Mouse (Mus musculus): Measurements from ENCODE around the gene Grm1. TPM values are rescaled to one million over a fixed set of nuclear protein-coding genes. Genes with fewer than 3 reads are reported as not detected.

Gene Grm1
- polyA plus RNA-seq, 1 experiment from 2014 or later = 0.06 TPM

DNA sequence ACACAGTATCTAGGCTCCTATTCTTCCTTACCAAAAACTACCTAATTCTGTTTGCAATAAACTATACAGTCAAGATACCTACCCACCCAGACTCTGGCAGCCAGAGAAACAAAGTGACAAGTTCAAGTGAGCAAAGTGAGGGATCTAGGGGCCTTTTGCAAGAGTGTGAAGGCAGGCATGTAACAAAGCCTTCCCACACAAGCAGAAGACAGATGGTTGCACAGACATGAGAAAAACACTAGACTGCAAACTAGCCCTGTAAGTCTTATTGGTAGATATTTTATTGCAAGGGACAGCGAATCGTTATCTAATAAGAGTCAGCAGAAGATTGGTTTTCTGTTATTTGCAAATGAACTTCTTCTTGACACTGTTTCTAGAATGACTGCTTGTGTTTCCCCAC lies 134.6 kb downstream of the Grm1 start:
- Histone ChIP-seq H3K4me1 (no peaks in the 10 kb centered on the region), H3K27ac (no peak overlapping the region), H3K9me3 (replicated peaks) (no peaks in the 10 kb centered on the region), H3K27me3 (no peaks in the 10 kb centered on the region), H3K9ac (no peak overlapping the region), H3K36me3 (no peaks in the 10 kb centered on the region), H3K4me3 (replicated peaks) (no peak overlapping the region), H3K4me2 (no peak overlapping the region)
- WGBS = 91% methylated on average over 2 of the region's 2 CpGs
- no peak for ATAC-seq (replicated peaks; ENCODE audit: low FRiP score)

DNA sequence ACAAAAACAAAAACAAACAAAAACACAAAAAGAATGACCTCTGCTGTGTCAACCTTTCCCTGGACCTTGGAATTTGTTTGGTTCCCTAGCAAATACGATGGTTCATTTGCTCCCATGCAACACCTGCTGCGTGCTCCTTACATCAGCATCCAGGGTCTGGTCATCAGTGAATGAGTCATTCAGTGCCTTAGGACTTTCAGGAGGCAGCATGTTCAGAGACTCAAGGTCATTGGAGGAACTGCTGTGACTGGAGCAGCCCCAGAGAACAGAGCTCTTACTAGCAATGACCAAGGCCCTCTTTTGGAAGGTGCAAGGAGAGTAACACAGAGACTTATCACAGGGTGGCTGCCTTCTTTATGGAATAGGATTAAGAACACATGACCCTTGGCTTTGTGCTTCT lies 138.2 kb downstream of the Grm1 start:
- no peaks in the 10 kb centered on the region for H3K27me3 ChIP-seq
- H3K4me3 ChIP-seq (replicated peaks) = no peak overlapping the region
- no peaks in the 10 kb centered on the region for H3K4me1 ChIP-seq
- H3K4me2 ChIP-seq = no peak overlapping the region
- ATAC-seq (replicated peaks; ENCODE audit: low FRiP score) = no peak
- WGBS = 84% methylated on average over 2 of the region's 2 CpGs
- no peaks in the 10 kb centered on the region for H3K36me3 ChIP-seq
- no peak overlapping the region for H3K9ac ChIP-seq
- no peak overlapping the region for H3K27ac ChIP-seq
- no peaks in the 10 kb centered on the region for H3K9me3 ChIP-seq (replicated peaks)

DNA sequence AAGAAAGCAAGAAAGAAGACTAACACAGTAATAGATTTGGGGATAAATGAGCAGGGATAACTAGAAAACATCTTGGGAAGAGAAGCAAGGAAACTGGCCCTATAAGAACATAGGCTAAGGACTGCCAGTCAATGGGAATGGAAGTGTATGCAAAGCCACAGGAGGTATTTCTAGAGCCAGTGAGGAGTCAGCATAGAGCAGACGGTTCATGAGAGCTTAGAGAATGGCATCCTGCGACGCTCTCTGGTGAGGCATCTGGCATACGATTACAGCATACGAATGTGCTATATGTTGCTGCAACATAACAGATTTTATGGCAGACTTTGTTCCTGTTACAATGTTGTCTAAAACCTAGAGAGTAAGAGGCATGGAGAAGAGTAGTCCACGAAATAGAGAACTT lies 139.9 kb downstream of the Grm1 start:
- Histone ChIP-seq H3K4me3 (replicated peaks) (no peak overlapping the region), H3K4me1 (no peaks in the 10 kb centered on the region), H3K9me3 (replicated peaks) (no peaks in the 10 kb centered on the region), H3K4me2 (no peak overlapping the region), H3K9ac (no peak overlapping the region), H3K27ac (no peak overlapping the region), H3K27me3 (no peaks in the 10 kb centered on the region), H3K36me3 (no peaks in the 10 kb centered on the region)
- ATAC-seq (replicated peaks; ENCODE audit: low FRiP score) = no peak
- WGBS = 84% methylated on average over 6 of the region's 6 CpGs

DNA sequence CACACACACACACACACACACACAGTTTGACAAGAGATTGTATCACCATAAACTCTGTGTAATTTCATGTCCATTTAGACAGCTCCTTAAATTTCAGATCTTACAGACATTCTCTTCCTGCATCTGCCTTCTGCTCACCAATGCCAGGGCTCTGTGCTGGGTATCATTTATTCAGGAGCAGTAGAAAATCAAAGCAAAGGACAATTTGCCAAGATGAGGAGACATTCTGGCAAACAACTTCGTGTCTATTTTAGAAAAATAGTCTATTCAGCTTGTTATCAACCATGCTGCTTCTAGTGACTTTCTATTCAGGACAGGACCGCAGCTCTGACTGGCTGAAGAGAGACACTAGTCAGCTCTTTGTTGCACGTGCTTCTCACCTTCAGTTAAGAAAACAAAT lies 146.3 kb downstream of the Grm1 start:
- WGBS = 69% methylated on average over 3 of the region's 3 CpGs

DNA sequence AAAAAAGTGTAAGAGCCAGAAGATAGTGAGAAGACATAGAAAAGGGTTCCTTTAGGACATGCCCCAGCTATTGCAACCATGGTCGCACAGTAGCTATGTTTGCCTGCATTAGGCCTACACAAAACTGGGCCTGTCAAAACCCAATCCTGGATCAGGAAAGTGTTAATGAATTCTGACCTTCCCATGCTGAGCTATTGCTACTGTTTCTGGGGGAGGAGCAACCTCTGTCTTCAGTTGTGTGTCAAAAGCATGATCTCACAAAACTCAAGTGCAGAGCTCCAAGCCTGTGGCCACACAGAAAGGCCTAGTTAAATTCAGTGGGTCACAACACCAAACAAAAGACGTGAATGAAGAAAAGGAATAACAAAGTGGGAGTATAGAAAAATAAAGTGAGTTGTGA lies 152.5 kb downstream of the Grm1 start:
- Histone ChIP-seq H3K4me1 (no peaks in the 10 kb centered on the region), H3K27me3 (no peaks in the 10 kb centered on the region), H3K9ac (no peak overlapping the region), H3K9me3 (replicated peaks) (no peaks in the 10 kb centered on the region), H3K27ac (no peak overlapping the region), H3K4me2 (no peak overlapping the region), H3K4me3 (replicated peaks) (no peak overlapping the region), H3K36me3 (no peaks in the 10 kb centered on the region)
- ATAC-seq (replicated peaks; ENCODE audit: low FRiP score) = no peak
- 69% methylated on average over 2 of the region's 2 CpGs for WGBS

More for the DNA sequence above, 146.3 kb downstream of the Grm1 start:
- Histone ChIP-seq H3K4me1 (no peaks in the 10 kb centered on the region), H3K9me3 (replicated peaks) (no peaks in the 10 kb centered on the region), H3K27me3 (no peaks in the 10 kb centered on the region), H3K36me3 (no peaks in the 10 kb centered on the region), H3K4me2 (no peak overlapping the region), H3K4me3 (replicated peaks) (no peak overlapping the region), H3K9ac (no peak overlapping the region), H3K27ac (no peak overlapping the region)
- no peak for ATAC-seq (replicated peaks; ENCODE audit: low FRiP score)

DNA sequence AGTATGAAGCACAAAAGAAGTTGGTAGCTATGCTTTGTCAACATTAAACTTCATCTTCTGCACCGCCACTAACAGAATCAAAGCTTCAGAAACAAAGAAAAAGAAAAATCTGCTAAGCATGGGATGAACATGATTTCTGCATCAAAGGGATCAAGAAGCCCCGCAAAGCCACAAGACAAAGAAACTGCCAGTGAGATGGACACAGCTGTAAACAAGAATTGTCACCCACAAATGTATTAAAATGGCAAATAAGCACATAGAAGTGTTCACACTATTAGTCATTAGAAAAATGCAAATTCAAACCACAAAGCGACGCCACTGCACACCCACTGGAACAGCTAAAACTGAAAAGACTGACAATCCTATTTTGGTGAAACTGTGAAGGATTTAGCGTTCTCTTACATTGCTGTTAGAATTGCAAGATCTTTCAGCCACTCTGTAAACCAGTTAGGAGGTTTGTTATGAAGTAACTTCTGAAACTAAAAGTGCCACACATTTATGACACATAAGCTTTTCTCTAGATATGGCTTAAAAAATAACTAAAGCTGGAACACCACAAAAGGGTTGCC lies 153.3 kb downstream of the Grm1 start:
- no peaks in the 10 kb centered on the region for H3K9me3 ChIP-seq (replicated peaks)
- H3K36me3 ChIP-seq = no peaks in the 10 kb centered on the region
- H3K27me3 ChIP-seq = no peaks in the 10 kb centered on the region
- H3K4me1 ChIP-seq = no peaks in the 10 kb centered on the region
- H3K9ac ChIP-seq = no peak overlapping the region
- H3K27ac ChIP-seq = no peak overlapping the region
- no peak overlapping the region for H3K4me3 ChIP-seq (replicated peaks)
- no peak for ATAC-seq (replicated peaks; ENCODE audit: low FRiP score)
- no peak overlapping the region for H3K4me2 ChIP-seq
- WGBS = 90% methylated on average over 5 of the region's 5 CpGs

DNA sequence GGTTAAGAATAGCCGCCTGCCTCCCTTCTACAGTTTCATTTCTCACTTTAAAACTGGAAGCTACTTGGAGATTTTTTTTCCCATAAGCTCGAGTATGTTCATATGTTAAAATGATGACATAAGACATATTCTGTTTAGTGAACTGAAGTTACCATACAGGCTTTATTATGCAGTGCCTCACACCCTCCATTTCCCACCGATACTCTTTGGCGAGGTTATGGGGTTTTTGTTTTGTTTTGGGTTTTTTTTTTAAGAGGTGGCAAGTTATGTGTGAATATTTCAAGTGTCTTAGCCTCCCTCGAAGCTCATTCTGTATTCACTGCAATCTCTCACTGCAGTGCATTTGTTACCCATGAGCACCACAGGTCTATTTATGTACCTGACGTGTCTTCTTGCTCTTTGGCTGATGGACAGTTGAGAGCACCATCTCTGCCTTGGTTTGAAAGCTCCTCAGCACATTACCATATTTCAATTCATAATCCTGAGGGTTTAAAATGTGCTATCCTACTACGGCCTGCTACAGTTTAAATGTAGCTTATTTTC lies 164.2 kb downstream of the Grm1 start:
- no peak overlapping the region for H3K4me2 ChIP-seq
- ATAC-seq (replicated peaks; ENCODE audit: low FRiP score) = no peak
- no peaks in the 10 kb centered on the region for H3K9me3 ChIP-seq (replicated peaks)
- no peak overlapping the region for H3K4me3 ChIP-seq (replicated peaks)
- no peaks in the 10 kb centered on the region for H3K4me1 ChIP-seq
- no peak overlapping the region for H3K27ac ChIP-seq
- H3K27me3 ChIP-seq = no peaks in the 10 kb centered on the region
- H3K36me3 ChIP-seq = no peaks in the 10 kb centered on the region
- H3K9ac ChIP-seq = no peak overlapping the region
- WGBS = 81% methylated on average over 7 of the region's 7 CpGs

DNA sequence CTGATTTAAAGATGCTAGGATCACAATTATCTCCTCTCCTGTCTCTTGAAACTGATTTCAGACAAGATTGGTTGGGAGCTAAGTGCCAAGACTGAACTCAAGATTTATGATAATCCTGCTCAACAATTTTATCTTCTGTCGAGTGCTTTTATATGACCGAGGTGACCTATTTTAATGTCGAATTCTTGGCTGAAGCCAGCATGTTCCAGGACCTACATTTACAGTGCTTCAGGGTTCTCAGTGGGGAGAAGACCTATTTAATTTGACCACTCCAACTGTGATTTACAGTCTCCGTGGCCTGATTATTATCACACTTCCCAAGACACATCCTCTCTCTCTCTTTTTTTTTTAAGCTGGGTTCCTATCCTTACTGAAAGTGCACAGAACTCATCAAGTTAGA lies 168.5 kb downstream of the Grm1 start:
- H3K4me3 ChIP-seq (replicated peaks) = no peak overlapping the region
- no peak overlapping the region for H3K9ac ChIP-seq
- H3K4me2 ChIP-seq = no peak overlapping the region
- H3K36me3 ChIP-seq = no peaks in the 10 kb centered on the region
- no peaks in the 10 kb centered on the region for H3K9me3 ChIP-seq (replicated peaks)
- H3K4me1 ChIP-seq = no peaks in the 10 kb centered on the region
- no peak overlapping the region for H3K27ac ChIP-seq
- H3K27me3 ChIP-seq = no peaks in the 10 kb centered on the region
- 56% methylated on average over 4 of the region's 4 CpGs for WGBS
- ATAC-seq (replicated peaks; ENCODE audit: low FRiP score) = no peak

DNA sequence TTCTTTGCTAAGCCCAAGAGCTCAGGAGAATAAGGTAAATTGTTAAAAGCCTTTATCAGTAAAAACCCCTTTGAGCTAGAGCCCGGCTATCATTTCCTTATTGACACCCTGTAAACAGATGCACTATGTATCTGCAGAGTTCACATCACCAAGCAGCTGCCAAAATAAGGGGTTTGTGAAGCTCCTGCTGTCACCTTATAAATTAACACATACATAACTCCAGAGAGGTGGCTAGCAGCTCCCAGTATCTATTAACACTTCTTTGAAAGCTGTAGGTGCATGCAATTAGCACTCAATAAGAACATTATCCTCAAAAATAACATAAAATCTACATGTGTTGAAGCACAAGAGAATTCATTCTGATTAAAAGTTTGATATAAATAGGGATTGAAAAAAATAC lies 191.9 kb downstream of the Grm1 start:
- Histone ChIP-seq H3K4me3 (replicated peaks) (no peak overlapping the region), H3K9me3 (replicated peaks) (no peaks in the 10 kb centered on the region), H3K36me3 (no peaks in the 10 kb centered on the region), H3K4me1 (no peaks in the 10 kb centered on the region), H3K4me2 (no peak overlapping the region), H3K27ac (no peak overlapping the region), H3K27me3 (no peaks in the 10 kb centered on the region), H3K9ac (no peak overlapping the region)
- no peak for ATAC-seq (replicated peaks; ENCODE audit: low FRiP score)
- 70% methylated on average over 1 of the region's 1 CpGs for WGBS

DNA sequence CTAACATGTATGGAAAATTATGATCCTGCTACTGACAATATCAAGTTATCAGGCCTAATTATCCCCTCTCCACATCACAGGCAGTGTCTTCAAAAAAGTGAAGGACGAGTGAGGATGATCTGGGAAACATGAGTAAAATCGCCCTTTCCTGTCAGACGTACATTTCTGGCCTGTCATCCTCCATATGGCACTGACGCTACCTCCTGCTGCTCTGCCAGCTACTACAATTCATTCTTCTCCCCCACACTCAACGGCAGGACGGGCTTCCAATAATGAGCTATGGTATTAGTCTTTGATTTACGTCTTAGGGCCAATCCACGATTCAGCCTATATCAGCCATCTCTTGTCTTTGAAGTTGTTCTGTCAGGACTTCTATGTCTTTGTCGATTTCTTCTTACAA lies 193.6 kb downstream of the Grm1 start:
- Histone ChIP-seq H3K27me3 (no peaks in the 10 kb centered on the region), H3K4me1 (no peaks in the 10 kb centered on the region), H3K36me3 (no peaks in the 10 kb centered on the region), H3K9ac (no peak overlapping the region), H3K4me2 (no peak overlapping the region), H3K9me3 (replicated peaks) (no peaks in the 10 kb centered on the region), H3K27ac (no peak overlapping the region), H3K4me3 (replicated peaks) (no peak overlapping the region)
- no peak for ATAC-seq (replicated peaks; ENCODE audit: low FRiP score)
- 65% methylated on average over 9 of the region's 9 CpGs for WGBS

DNA sequence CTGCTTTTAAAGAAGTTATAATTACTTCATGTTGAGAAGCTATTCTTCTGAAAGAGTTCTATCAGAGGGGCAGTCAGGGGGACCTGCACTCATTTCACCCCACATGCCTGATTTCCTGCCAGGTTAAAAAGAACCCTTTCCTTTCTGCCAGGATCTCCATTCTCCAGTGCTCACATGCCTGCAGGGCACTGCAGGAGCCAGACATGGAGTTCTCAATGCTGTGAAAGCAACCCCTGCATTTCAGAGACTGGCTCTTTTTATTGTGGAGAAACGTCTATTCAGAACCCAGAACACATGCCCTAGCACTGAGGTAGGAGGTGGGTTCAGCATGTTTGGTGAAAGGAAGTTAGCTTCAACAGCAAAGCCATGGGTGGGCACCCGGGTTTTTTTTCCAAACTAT lies 197.2 kb downstream of the Grm1 start:
- H3K27me3 ChIP-seq = no peaks in the 10 kb centered on the region
- H3K9me3 ChIP-seq (replicated peaks) = no peaks in the 10 kb centered on the region
- no peak for ATAC-seq (replicated peaks; ENCODE audit: low FRiP score)
- no peaks in the 10 kb centered on the region for H3K36me3 ChIP-seq
- no peak overlapping the region for H3K4me2 ChIP-seq
- no peak overlapping the region for H3K9ac ChIP-seq
- WGBS = 27% methylated on average over 2 of the region's 2 CpGs
- H3K4me3 ChIP-seq (replicated peaks) = no peak overlapping the region
- H3K4me1 ChIP-seq = no peaks in the 10 kb centered on the region
- H3K27ac ChIP-seq = no peak overlapping the region

DNA sequence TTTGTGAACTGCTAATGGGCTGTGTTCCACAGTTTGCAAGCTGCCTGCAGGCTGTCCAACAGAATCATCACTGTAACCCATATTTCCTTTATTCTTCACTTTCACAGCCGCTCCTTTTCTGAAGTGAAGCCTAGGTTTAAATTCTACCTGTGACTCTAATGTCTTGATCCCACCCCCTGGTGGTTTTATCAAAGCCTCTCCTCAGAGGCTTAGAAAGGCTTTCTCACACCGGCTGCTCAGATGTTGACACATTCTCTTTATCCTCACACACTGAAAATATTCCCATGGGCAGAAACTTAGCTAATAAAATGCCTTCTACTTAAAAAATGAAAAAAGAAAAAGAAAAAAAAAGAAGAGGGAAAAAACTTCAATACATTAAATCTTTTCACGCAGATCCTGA lies 210.0 kb downstream of the Grm1 start:
- Histone ChIP-seq H3K27me3 (no peaks in the 10 kb centered on the region), H3K27ac (no peak overlapping the region), H3K4me3 (replicated peaks) (no peak overlapping the region), H3K4me1 (no peaks in the 10 kb centered on the region), H3K9me3 (replicated peaks) (no peaks in the 10 kb centered on the region), H3K4me2 (no peak overlapping the region), H3K9ac (no peak overlapping the region), H3K36me3 (no peaks in the 10 kb centered on the region)
- 47% methylated on average over 3 of the region's 3 CpGs for WGBS
- no peak for ATAC-seq (replicated peaks; ENCODE audit: low FRiP score)

DNA sequence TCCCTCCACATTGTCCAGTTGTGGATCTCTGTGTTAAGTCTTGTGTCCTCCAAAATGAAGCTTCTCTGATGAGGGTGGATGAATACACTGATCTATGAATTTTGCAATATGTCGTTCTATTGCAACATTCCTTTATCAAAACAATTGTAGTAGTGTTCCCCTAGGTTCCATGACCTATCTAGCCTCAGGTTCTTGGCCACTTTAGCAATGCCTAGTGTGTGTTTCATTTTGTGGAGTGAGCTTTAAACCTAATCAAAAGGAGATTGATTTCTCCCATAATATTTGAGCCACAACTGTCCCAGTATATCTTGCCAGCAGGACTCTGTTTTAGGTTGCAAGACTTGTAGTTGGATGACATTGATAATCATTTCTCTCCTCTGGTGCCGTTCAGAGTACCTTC lies 211.9 kb downstream of the Grm1 start:
- H3K4me1 ChIP-seq = no peaks in the 10 kb centered on the region
- no peak overlapping the region for H3K4me2 ChIP-seq
- H3K27ac ChIP-seq = no peak overlapping the region
- H3K9me3 ChIP-seq (replicated peaks) = no peaks in the 10 kb centered on the region
- no peaks in the 10 kb centered on the region for H3K27me3 ChIP-seq
- ATAC-seq (replicated peaks; ENCODE audit: low FRiP score) = no peak
- H3K4me3 ChIP-seq (replicated peaks) = no peak overlapping the region
- no peaks in the 10 kb centered on the region for H3K36me3 ChIP-seq
- WGBS = 81% methylated on average over 2 of the region's 2 CpGs
- no peak overlapping the region for H3K9ac ChIP-seq
